Mouse (Mus musculus) hindbrain, embryonic 10.5 days (tissue): ENCODE measurements around the gene Uqcr10. TPM values are rescaled to one million over a fixed set of nuclear protein-coding genes. Genes with fewer than 3 reads are reported as not detected.
A peak's percentile ranks its signal among the peaks of the same experiment; 100 is the strongest.

Experiments
- DNase-seq: peaks from one replicate; pipeline ENCODE4 v3.0.0-alpha.2; 2017; ENCODE audit warnings: low spot score
- H3K27ac ChIP-seq: fragments of 300-500 bp; sonication (generic); 2 replicates; pipeline ENCODE4 v1.5.1; 2016; ENCODE audit warnings: mild to moderate bottlenecking, moderate library complexity
- H3K27me3 ChIP-seq: fragments of 300-500 bp; sonication (generic); 2 replicates; pipeline ENCODE4 v1.6.1; 2016; ENCODE audit warnings: mild to moderate bottlenecking; ENCODE audit not compliant: poor library complexity, insufficient read depth, severe bottlenecking
- H3K36me3 ChIP-seq: fragments of 300-500 bp; sonication (generic); 2 replicates; pipeline ENCODE4 v1.6.1; 2016; ENCODE audit warnings: mild to moderate bottlenecking, moderate library complexity
- H3K4me1 ChIP-seq: fragments of 300-500 bp; sonication (generic); replicated peaks from 2 replicates; pipeline ENCODE4 v1.6.1; 2016; ENCODE audit warnings: mild to moderate bottlenecking
- H3K4me3 ChIP-seq: fragments of 300-500 bp; sonication (generic); 2 replicates; pipeline ENCODE4 v1.5.1; 2016; ENCODE audit warnings: mild to moderate bottlenecking, moderate library complexity
- H3K9me3 ChIP-seq: fragments of 300-500 bp; sonication (generic); 2 replicates; pipeline ENCODE4 v1.6.1; 2016; ENCODE audit warnings: mild to moderate bottlenecking, moderate library complexity
- WGBS: fragments of 180-500 bp; shearing (Covaris S2); methylation state at CpG from one replicate; pipeline ENCODE4 v1.1.7; 2016; 5-methylcytosine and 5-hydroxymethylcytosine counted together
- polyA plus RNA-seq: library from polyadenylated mRNA; unstranded; fragments of >200 nt; fragmentation: Nextera tagmentation; extraction: Ambion mirVana; gene quantifications from 2 replicates; pipeline ENCODE4 v1.2.1, GENCODE M21; 2016

Uqcr10 gene
- 696 and 709 TPM in 2 replicates for polyA plus RNA-seq

- H3K36me3 ChIP-seq, result peaks cover 33% of the 10 kb centered on the region
- DNase-seq, result peak; percentile 91
- H3K27me3 ChIP-seq, result no peaks in the 10 kb centered on the region
- peak within 1 kb of the TSS; percentile 68 for H3K4me3 ChIP-seq
- peaks cover 18% of the 10 kb centered on the region for H3K4me1 ChIP-seq
- under 1% methylated on average over 47 of the region's 47 CpGs for WGBS
- peak within 1 kb of the TSS; percentile 87 for H3K27ac ChIP-seq
- no peaks in the 10 kb centered on the region for H3K9me3 ChIP-seq
These were observed at the start of gene Uqcr10, which contains the start of gene Zmat5 for GRCm38 (mm10) chr11:4704072-4704964. TSS of gene Uqcr10 (minus strand) at chr11:4704342. TSS of gene Zmat5 (plus strand) at chr11:4704678.

DNA sequence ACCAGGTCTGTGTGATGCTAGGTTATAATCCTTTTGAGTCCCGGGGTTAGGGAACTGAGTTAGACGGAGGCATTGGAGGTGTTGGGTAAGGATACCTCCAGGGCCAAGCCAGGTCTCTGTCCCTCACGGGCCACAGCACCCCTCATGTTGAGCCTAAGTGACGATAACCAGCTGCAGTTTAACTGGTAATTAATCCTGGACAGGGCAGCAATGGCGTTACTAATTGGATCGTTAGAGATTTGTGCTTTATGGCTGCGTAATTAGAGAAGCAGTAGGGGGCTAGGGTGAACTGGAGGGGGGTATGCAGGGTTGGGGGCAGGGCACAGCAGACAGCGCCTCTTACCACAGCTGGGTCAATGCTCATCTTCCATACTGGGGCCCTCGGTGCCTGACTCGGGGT is 48.7 kb upstream of the Uqcr10 start:
- Histone ChIP-seq H3K9me3 (peaks cover 5% of the 10 kb centered on the region), H3K27me3 (peaks cover 56% of the 10 kb centered on the region), H3K4me3 (no peak overlapping the region), H3K27ac (no peak overlapping the region), H3K4me1 (peaks cover 25% of the 10 kb centered on the region), H3K36me3 (no peaks in the 10 kb centered on the region)
- no peak for DNase-seq
- WGBS, result 64% methylated on average over 10 of the region's 10 CpGs

- peaks cover 40% of the 10 kb centered on the region for H3K4me1 ChIP-seq
- peaks cover 5% of the 10 kb centered on the region for H3K9me3 ChIP-seq
- no peaks in the 10 kb centered on the region for H3K36me3 ChIP-seq
- H3K4me3 ChIP-seq, result no peak overlapping the region
- no peak overlapping the region for H3K27ac ChIP-seq
- 9% methylated on average over 9 of the region's 9 CpGs for WGBS
- DNase-seq, result peak; percentile 75
- H3K27me3 ChIP-seq, result peaks cover 65% of the 10 kb centered on the region
These were observed 46.1 kb upstream of the Uqcr10 start for GRCm38 (mm10) chr11:4750263-4750662.

DNA sequence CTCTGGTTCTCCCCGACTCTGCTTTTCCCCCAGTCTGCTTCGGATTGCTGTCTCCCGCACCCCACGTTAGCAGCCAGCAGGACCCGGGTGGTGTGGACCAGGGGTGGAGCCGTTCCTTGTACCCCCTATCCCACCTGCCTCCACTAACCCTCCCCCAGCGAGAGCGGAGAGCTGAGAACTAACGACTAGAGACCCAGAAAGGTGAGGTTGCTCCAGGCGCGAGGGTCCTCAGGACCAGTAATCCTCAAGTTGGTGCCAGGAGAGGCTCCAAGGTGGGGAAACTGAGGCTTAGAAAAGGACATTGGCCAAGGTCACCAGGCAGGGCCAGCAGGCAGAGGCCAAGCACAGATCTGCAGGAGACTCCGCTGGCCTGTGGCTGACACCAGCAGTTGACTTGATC is 43.1 kb upstream of the Uqcr10 start:
- no peaks in the 10 kb centered on the region for H3K9me3 ChIP-seq
- DNase-seq, result peak; percentile 29
- under 1% methylated on average over 12 of the region's 12 CpGs for WGBS

DNA sequence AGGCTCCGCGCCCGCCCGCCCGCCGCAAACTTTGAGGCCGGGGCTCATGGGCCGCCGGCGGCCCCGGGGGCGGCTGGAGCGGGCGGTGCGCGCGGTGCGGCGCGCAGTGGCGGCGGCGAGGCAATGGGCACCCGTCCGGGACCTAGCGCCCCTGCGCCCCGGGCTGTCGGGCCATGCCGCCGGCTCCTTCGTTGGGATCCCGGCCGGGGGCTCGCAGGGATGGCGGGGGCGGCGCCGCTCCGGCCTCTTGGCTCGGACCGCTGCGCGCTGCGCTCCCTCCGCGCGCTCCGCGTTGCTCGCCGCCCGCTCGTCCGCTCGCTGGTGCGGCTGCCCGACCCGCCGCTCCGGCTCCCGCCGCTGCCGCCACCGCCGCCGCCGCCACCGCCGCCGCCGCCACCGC is 42.6 kb upstream of the Uqcr10 start, which contains the start of gene Cabp7:
TSS of gene Cabp7 (minus strand) at position 46 of the 400 bp plus-strand sequence.
- DNase-seq, result peak; percentile 42
- Histone ChIP-seq H3K4me1 (peaks cover 42% of the 10 kb centered on the region), H3K9me3 (no peaks in the 10 kb centered on the region), H3K27ac (peak within 1 kb of the TSS; percentile 73), H3K4me3 (peak within 1 kb of the TSS; percentile 68), H3K27me3 (peaks cover 93% of the 10 kb centered on the region), H3K36me3 (no peaks in the 10 kb centered on the region)
- WGBS, result under 1% methylated on average over 56 of the region's 73 CpGs

More for the DNA sequence above, 43.1 kb upstream of the Uqcr10 start:
- peak overlapping the region; percentile 73 for H3K27ac ChIP-seq
- no peaks in the 10 kb centered on the region for H3K36me3 ChIP-seq
- H3K27me3 ChIP-seq, result peaks cover 93% of the 10 kb centered on the region
- H3K4me1 ChIP-seq, result peaks cover 42% of the 10 kb centered on the region
- H3K4me3 ChIP-seq, result peak overlapping the region; percentile 68

GRCm38 (mm10) chr11:4745969-4746368 is 41.8 kb upstream of the Uqcr10 start:
- DNase-seq, result peak; percentile 49
- peak overlapping the region; percentile 68 for H3K4me3 ChIP-seq
- H3K27me3 ChIP-seq, result peaks cover 93% of the 10 kb centered on the region
- no peaks in the 10 kb centered on the region for H3K9me3 ChIP-seq
- peaks cover 41% of the 10 kb centered on the region for H3K4me1 ChIP-seq
- H3K36me3 ChIP-seq, result no peaks in the 10 kb centered on the region
- H3K27ac ChIP-seq, result peak overlapping the region; percentile 73
- WGBS, result under 1% methylated on average over 39 of the region's 39 CpGs

DNA sequence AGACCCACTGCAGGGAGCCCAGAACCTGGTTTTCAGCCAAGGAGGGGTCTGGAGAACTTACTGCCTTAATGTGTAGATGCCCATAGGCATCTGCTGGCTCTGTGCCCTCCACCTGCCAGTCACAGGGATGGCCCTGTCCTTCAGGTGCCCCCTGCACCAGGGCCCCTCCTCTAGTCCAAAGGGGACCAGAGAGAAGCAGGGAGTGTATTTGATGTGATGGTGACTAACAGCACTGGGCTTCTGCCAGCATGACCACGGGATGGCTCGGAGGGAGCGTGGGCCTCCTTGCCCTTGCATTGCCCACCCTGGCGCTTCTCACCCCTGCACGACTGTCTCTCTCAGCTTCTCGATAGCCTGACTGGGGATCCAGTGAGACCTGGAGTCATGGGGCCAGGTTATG is 40.5 kb upstream of the Uqcr10 start:
- no peak overlapping the region for H3K27ac ChIP-seq
- H3K36me3 ChIP-seq, result no peaks in the 10 kb centered on the region
- H3K9me3 ChIP-seq, result no peaks in the 10 kb centered on the region
- peaks cover 35% of the 10 kb centered on the region for H3K4me1 ChIP-seq
- H3K4me3 ChIP-seq, result peak overlapping the region; percentile 68; the same call in 1 of the 2 replicates
- peaks cover 81% of the 10 kb centered on the region for H3K27me3 ChIP-seq
- DNase-seq, result no peak
- 67% methylated on average over 6 of the region's 6 CpGs for WGBS

GRCm38 (mm10) chr11:4740785-4741184 is 36.6 kb upstream of the Uqcr10 start:
- no peak for DNase-seq
- WGBS, result 71% methylated on average over 5 of the region's 5 CpGs
- peaks cover 42% of the 10 kb centered on the region for H3K27me3 ChIP-seq

DNA sequence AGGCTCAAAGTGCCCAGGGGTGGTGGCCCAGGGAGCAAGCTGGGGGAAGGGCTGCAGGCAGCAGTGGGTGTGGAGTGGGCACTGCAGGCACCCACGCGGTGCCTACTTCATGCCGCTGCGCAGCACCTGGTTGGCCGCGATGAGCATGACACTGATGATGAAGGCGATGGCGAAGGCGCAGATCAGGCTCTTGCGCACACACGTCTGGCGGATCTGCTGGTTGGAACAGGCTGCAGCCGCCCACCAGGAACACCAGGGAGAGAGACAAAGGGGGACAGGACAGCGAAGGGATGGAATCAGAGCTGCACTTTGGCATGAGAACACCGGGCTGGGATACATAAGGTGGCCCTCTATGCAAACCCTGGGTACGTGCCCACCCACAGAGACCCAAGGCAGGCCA is 34.6 kb upstream of the Uqcr10 start:
- no peak for DNase-seq
- no peaks in the 10 kb centered on the region for H3K9me3 ChIP-seq
- peaks cover 17% of the 10 kb centered on the region for H3K36me3 ChIP-seq
- peaks cover 26% of the 10 kb centered on the region for H3K27me3 ChIP-seq
- peaks cover 28% of the 10 kb centered on the region for H3K4me1 ChIP-seq
- no peak overlapping the region for H3K4me3 ChIP-seq
- WGBS, result 92% methylated on average over 16 of the region's 16 CpGs
- no peak overlapping the region for H3K27ac ChIP-seq

More at GRCm38 (mm10) chr11:4740785-4741184, 36.6 kb upstream of the Uqcr10 start:
- H3K4me3 ChIP-seq, result no peak overlapping the region
- no peak overlapping the region for H3K27ac ChIP-seq
- H3K36me3 ChIP-seq, result peaks cover 17% of the 10 kb centered on the region
- H3K4me1 ChIP-seq, result peaks cover 20% of the 10 kb centered on the region
- H3K9me3 ChIP-seq, result no peaks in the 10 kb centered on the region

DNA sequence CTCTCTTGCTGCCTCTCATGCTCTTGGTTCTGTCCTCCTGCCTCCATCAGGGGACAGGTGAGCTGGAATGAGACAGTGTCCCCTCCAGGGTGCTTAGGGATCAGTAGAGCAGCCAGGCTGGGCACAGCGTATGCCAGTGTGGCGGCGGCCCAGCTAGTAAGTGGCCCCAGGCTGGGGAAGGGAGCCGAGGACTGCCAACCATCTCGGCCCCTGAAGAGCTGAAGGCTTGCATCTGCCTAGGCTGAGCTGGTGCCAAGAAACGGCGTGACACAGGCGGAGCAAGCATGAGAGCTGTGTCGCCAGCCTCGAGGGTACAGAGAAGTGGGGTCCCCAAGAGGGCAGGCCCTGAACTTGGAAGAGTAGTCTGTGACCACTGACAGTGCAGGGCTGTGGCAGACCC is 33.5 kb upstream of the Uqcr10 start:
- peaks cover 17% of the 10 kb centered on the region for H3K36me3 ChIP-seq
- H3K27me3 ChIP-seq, result peaks cover 16% of the 10 kb centered on the region
- WGBS, result 83% methylated on average over 10 of the region's 10 CpGs
- DNase-seq, result no peak
- 0 out of 2 replicates have a peak overlapping the region, but pooled peaks have one; percentile 6 for H3K27ac ChIP-seq
- no peaks in the 10 kb centered on the region for H3K9me3 ChIP-seq
- no peak overlapping the region for H3K4me3 ChIP-seq
- H3K4me1 ChIP-seq, result peaks cover 28% of the 10 kb centered on the region

DNA sequence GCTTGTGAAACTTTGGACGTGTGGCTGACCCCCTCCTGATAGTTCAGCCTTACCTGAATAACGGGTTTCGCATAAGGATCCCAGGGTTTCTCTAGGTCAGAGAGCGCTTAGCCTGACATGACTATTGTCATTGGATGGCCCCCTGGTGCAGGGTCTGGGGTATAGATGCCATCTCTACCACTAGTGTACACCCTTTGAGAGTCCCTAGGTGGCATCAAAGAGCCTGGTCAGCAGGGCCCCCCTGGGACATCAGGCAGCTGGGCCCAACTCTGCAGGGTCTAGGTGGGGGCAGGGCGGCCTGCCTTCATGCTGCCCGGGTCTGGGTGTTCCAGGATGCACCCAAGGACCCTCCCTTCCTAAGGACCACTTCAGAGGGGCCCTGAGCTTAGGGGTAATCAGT is 32.2 kb upstream of the Uqcr10 start:
- Histone ChIP-seq H3K9me3 (no peaks in the 10 kb centered on the region), H3K36me3 (peaks cover 17% of the 10 kb centered on the region), H3K4me1 (peaks cover 39% of the 10 kb centered on the region), H3K27me3 (peaks cover 4% of the 10 kb centered on the region), H3K27ac (no peak overlapping the region), H3K4me3 (no peak overlapping the region)
- no peak for DNase-seq
- 44% methylated on average over 6 of the region's 6 CpGs for WGBS

GRCm38 (mm10) chr11:4734179-4734578 is 30.0 kb upstream of the Uqcr10 start:
- H3K27ac ChIP-seq, result no peak overlapping the region
- no peak overlapping the region for H3K4me3 ChIP-seq
- peaks cover 38% of the 10 kb centered on the region for H3K4me1 ChIP-seq
- H3K36me3 ChIP-seq, result peaks cover 22% of the 10 kb centered on the region
- H3K27me3 ChIP-seq, result peaks cover 4% of the 10 kb centered on the region
- DNase-seq, result peak; percentile 47
- 30% methylated on average over 12 of the region's 12 CpGs for WGBS
- no peaks in the 10 kb centered on the region for H3K9me3 ChIP-seq

GRCm38 (mm10) chr11:4731781-4732180 is 27.6 kb upstream of the Uqcr10 start:
- Histone ChIP-seq H3K9me3 (no peaks in the 10 kb centered on the region), H3K27ac (no peak overlapping the region; the same call in 1 of the 2 replicates), H3K27me3 (peaks cover 4% of the 10 kb centered on the region; the same call in 1 of the 2 replicates), H3K4me3 (no peak overlapping the region), H3K4me1 (peaks cover 38% of the 10 kb centered on the region), H3K36me3 (peaks cover 12% of the 10 kb centered on the region)
- WGBS, result 65% methylated on average over 7 of the region's 7 CpGs
- no peak for DNase-seq
